Mouse (Mus musculus): ENCODE data around the gene Erp27. TPM values are rescaled to one million over a fixed set of nuclear protein-coding genes. Genes with fewer than 3 reads are reported as not detected.

Erp27 gene
- total and polyA plus RNA-seq, 3 experiments, result 0.55 to 1.9 TPM; not detected in 1

DNA sequence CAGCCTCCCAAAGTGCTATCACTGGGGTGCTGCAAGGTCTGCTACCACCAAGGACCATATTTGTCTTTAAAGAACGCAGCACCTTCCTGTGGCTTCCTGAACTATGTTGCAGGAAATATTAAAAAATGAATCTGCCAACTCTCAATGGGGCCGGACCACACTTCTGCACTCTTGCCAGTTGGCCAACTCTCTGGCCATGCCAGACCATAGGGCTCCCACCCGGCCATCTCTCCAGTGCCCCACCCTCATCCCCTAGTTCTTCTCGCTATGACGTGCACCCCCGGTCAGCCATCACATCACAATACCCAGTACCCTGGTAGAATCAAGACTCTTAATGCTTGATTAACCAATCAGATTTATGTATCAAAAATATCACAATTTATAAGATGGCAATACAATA, 38.0 kb downstream of the Erp27 start:
- H3K9me3 ChIP-seq (replicated peaks; ENCODE audit: low read length), result no peaks in the 10 kb centered on the region
- in situ Hi-C loops (cut with MboI; ENCODE audit: low pct_ligation_motif_present, low pct_unique_long_range_greater_than_20kb, low sequenced_read_pairs) (no loop called here), dilution Hi-C loops (cut with MboI; ENCODE audit: extremely low pct_ligation_motif_present, extremely low pct_unique_long_range_greater_than_20kb, low sequenced_read_pairs) (no loop called here)
- no peaks in the 10 kb centered on the region for H3K27me3 ChIP-seq (replicated peaks)
- no peak overlapping the region for H3K9ac ChIP-seq (ENCODE audit: insufficient read depth, low read depth)
- no peaks in the 10 kb centered on the region for H3K79me2 ChIP-seq (replicated peaks; ENCODE audit: control insufficient read depth, extremely low read depth, insufficient read depth, poor library complexity, severe bottlenecking)
- no peak overlapping the region for H3K4me2 ChIP-seq (ENCODE audit: insufficient read depth, low read depth, poor library complexity, severe bottlenecking)
- TF ChIP-seq MYC (IDR thresholded peaks at IDR 0.05; ENCODE audit: low read depth, low read length) (no peak), CTCF (conservative IDR thresholded peaks at IDR 0.05 in 1 of 2, IDR thresholded peaks at IDR 0.05 in 1 of 2; ENCODE audit: low read depth in 2 of 2, low read length in 2 of 2) (no peak), MAX (IDR thresholded peaks at IDR 0.05; ENCODE audit: low read length) (no peak), UBTF (IDR thresholded peaks at IDR 0.05; ENCODE audit: low read depth, low read length) (no peak), ZKSCAN1 (IDR thresholded peaks at IDR 0.05; ENCODE audit: borderline replicate concordance, low read depth, low read length) (no peak), ETS1 (conservative IDR thresholded peaks at IDR 0.05; ENCODE audit: low read depth, low read length) (no peak), POLR2A (IDR thresholded peaks at IDR 0.05; ENCODE audit: low read depth, low read length) (no peak), TCF12 (IDR thresholded peaks at IDR 0.05; ENCODE audit: low read depth, low read length) (no peak), RCOR1 (conservative IDR thresholded peaks at IDR 0.05; ENCODE audit: low read depth, low read length) (no peak), HCFC1 (IDR thresholded peaks at IDR 0.05; ENCODE audit: low read depth, low read length) (no peak), SIN3A (IDR thresholded peaks at IDR 0.05; ENCODE audit: low read length) (no peak), CHD1 (IDR thresholded peaks at IDR 0.05; ENCODE audit: low read depth, low read length) (no peak), JUN (IDR thresholded peaks at IDR 0.05; ENCODE audit: insufficient read depth, low read depth, low read length) (no peak), KAT2A (IDR thresholded peaks at IDR 0.05; ENCODE audit: insufficient replicate concordance, low read length) (no peak), MAZ (IDR thresholded peaks at IDR 0.05; ENCODE audit: low read depth, low read length) (no peak), RAD21 (IDR thresholded peaks at IDR 0.05; ENCODE audit: low read depth, low read length) (no peak)
- H3K27ac ChIP-seq (ENCODE audit: insufficient read depth, low read depth), result no peak overlapping the region
- DNase-seq (ENCODE audit: extremely low read depth), result no peak
- H3K4me3 ChIP-seq (replicated peaks in 1 of 3; ENCODE audit: low read depth in 2 of 3, low read length in 2 of 3, poor library complexity in 1 of 3), result no peak overlapping the region
- H3K36me3 ChIP-seq (replicated peaks in 1 of 2; ENCODE audit: control insufficient read depth in 1 of 2, insufficient read depth in 1 of 2, low read length in 1 of 2), result peaks cover 0 to 26% of the 10 kb centered on the region in 2 experiments
- H3K4me1 ChIP-seq (ENCODE audit: control insufficient read depth in 1 of 2, insufficient read depth in 2 of 2), result no peaks in the 10 kb centered on the region

DNA sequence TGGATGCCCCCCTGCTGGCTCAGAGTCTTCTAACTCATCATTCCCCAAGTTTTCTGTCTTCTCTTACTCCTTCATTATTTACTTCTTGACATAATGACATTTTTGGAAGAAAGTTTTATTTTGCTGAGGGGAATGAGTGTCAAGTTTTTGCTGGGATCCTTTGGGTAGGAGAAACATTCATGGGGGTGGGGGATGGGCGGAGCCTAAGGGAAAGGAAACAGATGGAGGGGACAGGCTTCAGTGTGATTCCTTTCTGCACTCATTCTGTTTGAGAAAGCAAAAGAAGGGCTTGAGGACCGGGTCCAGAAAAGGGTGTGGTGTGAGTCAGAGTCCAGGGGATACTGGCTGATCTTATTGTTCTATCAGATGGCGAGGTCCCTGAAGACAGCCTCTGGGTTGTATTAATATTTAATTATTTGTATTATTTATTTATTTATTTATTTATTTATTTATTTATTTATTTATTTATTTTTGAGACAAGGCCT, 38.5 kb downstream of the Erp27 start:
- no peaks in the 10 kb centered on the region for H3K9me3 ChIP-seq (replicated peaks; ENCODE audit: low read length)
- dilution Hi-C loops (cut with MboI; ENCODE audit: extremely low pct_ligation_motif_present, extremely low pct_unique_long_range_greater_than_20kb, low sequenced_read_pairs) (no loop called here), in situ Hi-C loops (cut with MboI; ENCODE audit: low pct_ligation_motif_present, low pct_unique_long_range_greater_than_20kb, low sequenced_read_pairs) (no loop called here)
- H3K4me3 ChIP-seq (replicated peaks in 1 of 3; ENCODE audit: low read depth in 2 of 3, low read length in 2 of 3, poor library complexity in 1 of 3), result no peak overlapping the region
- peaks cover 0 to 27% of the 10 kb centered on the region in 2 experiments for H3K36me3 ChIP-seq (replicated peaks in 1 of 2; ENCODE audit: control insufficient read depth in 1 of 2, insufficient read depth in 1 of 2, low read length in 1 of 2)
- no peak overlapping the region for H3K9ac ChIP-seq (ENCODE audit: insufficient read depth, low read depth)
- H3K27ac ChIP-seq (ENCODE audit: insufficient read depth, low read depth), result no peak overlapping the region
- TF ChIP-seq JUN (IDR thresholded peaks at IDR 0.05; ENCODE audit: insufficient read depth, low read depth, low read length) (no peak), POLR2AphosphoS2 (IDR thresholded peaks at IDR 0.05; ENCODE audit: low read depth, low read length) (no peak), ETS1 (conservative IDR thresholded peaks at IDR 0.05; ENCODE audit: low read depth, low read length) (no peak), MAZ (IDR thresholded peaks at IDR 0.05; ENCODE audit: low read depth, low read length) (no peak), E2F4 (IDR thresholded peaks at IDR 0.05; ENCODE audit: insufficient replicate concordance, low read depth, low read length) (no peak), BHLHE40 (IDR thresholded peaks at IDR 0.05; ENCODE audit: low read depth, low read length) (no peak), USF2 (conservative IDR thresholded peaks at IDR 0.05; ENCODE audit: low read depth, low read length) (no peak), ZKSCAN1 (IDR thresholded peaks at IDR 0.05; ENCODE audit: borderline replicate concordance, low read depth, low read length) (no peak), SMC3 (IDR thresholded peaks at IDR 0.05; ENCODE audit: low read depth, low read length) (no peak), MAX (IDR thresholded peaks at IDR 0.05; ENCODE audit: low read length) (no peak), ELF1 (IDR thresholded peaks at IDR 0.05; ENCODE audit: low read depth, low read length) (no peak), TCF12 (IDR thresholded peaks at IDR 0.05; ENCODE audit: low read depth, low read length) (no peak)
- H3K4me1 ChIP-seq (ENCODE audit: control insufficient read depth in 1 of 2, insufficient read depth in 2 of 2), result no peaks in the 10 kb centered on the region
- H3K27me3 ChIP-seq (replicated peaks), result no peaks in the 10 kb centered on the region
- no peaks in the 10 kb centered on the region for H3K79me2 ChIP-seq (replicated peaks; ENCODE audit: control insufficient read depth, extremely low read depth, insufficient read depth, poor library complexity, severe bottlenecking)
- no peak for DNase-seq (ENCODE audit: extremely low read depth)
- H3K4me2 ChIP-seq (ENCODE audit: insufficient read depth, low read depth, poor library complexity, severe bottlenecking), result no peak overlapping the region

Measured in CH12.LX (cell line).